Mouse (Mus musculus) brown adipose tissue, adult 24 weeks (tissue): ENCODE data around the gene Morf4l1. TPM values are rescaled to one million over a fixed set of nuclear protein-coding genes. Genes with fewer than 3 reads are reported as not detected.
A peak's percentile ranks its signal among the peaks of the same experiment; 100 is the strongest.
"Not testable (repeated sequence)": the region's sequence is repeated elsewhere in the genome, so short reads cannot be mapped to it uniquely, and the experiment has no call there.

Experiments
- H3K27ac ChIP-seq: fragments of 200-500 bp; replicated peaks from 2 replicates; pipeline ENCODE4 v1.5.1; 2012; ENCODE audit warnings: low read depth, mild to moderate bottlenecking, low read length
- H3K4me1 ChIP-seq: fragments of 200-500 bp; 2 replicates; pipeline ENCODE4 v1.6.1; 2012; ENCODE audit warnings: low read length, mixed read lengths; ENCODE audit not compliant: control insufficient read depth, insufficient read depth, insufficient read length
- H3K4me3 ChIP-seq: fragments of 200-500 bp; 2 replicates; pipeline ENCODE4 v1.5.1; 2012; ENCODE audit warnings: low read depth, mild to moderate bottlenecking, low read length, moderate library complexity; ENCODE audit not compliant: insufficient read depth
- polyA plus RNA-seq: library from polyadenylated mRNA; stranded (reverse); fragments of >200 nt; gene quantifications from 2 replicates; pipeline ENCODE4 v1.2.4, GENCODE M21; 2012; ENCODE audit not compliant: missing spikeins, insufficient read depth, insufficient read length

Morf4l1 gene
- polyA plus RNA-seq, 1 experiment = 410 TPM

DNA sequence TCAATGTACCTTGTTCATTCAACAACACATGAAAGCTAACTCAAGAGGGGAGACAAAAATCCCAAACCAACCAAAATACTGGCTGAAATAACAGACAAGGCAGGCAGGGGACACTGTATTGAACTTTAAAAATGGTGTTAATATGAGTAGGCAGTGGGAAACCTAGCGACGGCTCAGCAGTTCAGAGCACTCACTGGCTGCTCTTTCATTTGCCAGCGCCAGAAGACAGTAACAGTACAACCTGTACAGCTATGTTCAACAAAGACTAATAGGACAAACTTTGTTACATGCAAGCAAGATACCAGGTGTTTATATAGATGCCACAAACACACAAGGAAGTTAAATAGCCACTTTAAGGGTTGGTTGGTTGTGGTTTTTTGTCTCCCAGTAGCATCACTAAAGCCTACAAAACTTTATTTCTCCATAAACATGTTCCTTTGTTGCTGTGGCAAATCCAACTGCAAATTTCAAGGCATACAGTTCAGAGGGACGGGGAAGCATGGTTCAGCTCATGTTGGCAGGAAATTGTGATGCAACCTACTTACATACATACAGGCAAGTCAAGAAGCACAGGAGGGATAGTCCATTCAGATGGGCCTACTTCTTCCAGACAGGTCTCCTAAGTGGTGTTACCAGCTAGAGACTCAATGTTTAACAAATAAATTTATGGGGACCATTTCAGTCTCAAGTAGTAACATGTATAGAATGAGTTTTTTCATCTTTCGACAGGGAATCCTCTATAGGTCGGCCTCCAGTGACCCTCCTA lies 25.1 kb downstream of the Morf4l1 start:
- H3K4me3 ChIP-seq = no peak overlapping the region
- H3K4me1 ChIP-seq = no peaks in the 10 kb centered on the region
- no peak overlapping the region for H3K27ac ChIP-seq

DNA sequence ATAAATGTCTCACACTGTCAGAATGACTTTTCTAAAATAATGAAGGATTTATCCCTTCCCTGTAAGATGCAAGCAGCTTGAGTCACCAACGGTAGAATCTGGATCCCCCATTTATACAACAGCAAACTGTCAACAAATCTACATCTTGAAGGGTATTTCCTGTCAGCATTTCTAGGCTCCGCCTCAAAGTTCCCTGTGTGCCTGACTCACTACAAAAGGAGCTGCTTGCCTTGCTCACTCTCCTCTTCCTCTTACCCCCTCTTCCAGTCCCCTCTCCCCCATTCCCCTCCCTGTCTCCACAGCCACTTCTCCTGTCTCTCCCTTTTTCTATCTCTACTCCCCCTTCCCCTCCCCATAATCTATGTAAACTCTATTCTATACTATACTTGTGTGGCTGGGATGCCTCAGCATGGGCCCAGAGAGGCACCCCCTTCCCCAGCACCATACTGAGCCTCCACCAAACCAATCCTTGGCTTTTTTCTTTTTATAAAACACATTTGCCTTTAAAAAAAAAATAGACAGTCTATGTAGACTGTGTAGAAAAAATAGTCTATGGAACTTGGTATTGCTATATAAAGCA lies 26.6 kb downstream of the Morf4l1 start:
- H3K27ac ChIP-seq = no peak overlapping the region
- no peak overlapping the region for H3K4me3 ChIP-seq
- H3K4me1 ChIP-seq = no peaks in the 10 kb centered on the region

DNA sequence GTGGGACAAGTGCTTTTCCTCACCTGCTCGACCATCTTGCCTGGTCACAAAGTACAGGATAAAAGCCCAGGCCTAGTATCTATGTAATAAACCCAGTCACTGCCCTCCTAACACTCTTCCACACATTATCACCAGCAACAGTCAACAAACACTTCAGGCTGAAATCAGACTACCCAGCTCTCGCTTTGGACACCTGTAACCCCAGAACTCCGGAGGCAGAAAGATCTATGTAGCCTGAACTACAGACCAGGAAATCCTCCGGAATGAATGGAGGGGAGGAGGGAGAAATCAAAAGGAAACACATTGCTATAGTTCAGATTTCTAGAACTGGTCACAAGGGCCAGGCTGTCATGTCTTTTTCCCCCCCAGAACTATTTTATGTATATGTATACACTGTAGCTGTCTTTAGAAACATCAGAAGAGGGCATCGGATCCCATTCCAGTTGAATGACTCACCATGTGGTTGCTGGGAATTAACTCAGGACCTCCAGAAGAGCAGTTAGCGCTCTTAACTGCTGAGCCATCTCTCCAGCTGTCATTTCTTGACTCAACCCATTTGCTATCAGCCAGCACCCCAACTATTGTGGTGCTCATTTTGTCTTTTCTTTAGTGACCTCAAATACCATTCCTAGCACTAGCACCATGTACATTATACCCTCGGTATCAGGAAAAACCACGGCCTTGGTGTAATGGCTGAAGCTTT lies 29.7 kb downstream of the Morf4l1 start:
- H3K4me1 ChIP-seq = no peaks in the 10 kb centered on the region
- H3K27ac ChIP-seq = no peak overlapping the region
- H3K4me3 ChIP-seq = no peak overlapping the region

DNA sequence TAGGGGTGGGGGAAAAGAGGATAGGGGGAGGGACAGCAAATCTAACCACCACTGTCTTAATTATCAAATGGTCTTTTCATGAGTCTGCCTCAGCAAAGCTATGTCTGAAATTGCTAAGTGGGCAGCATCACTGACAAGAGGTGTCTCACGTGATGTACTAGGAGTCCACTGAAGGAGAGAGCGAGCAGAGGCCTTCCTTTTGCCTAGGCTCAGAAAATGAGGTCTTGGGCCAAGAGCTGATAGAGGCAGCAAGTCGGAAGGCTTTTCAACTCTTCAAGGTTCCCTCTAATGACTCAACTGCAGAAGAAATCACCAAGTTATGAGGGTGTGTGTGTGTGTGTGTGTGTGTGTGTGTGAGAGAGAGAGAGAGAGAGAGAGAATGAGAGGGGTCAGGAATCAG lies 30.4 kb downstream of the Morf4l1 start:
- Histone ChIP-seq H3K4me1 (no peaks in the 10 kb centered on the region), H3K27ac (no peak overlapping the region), H3K4me3 (no peak overlapping the region)

DNA sequence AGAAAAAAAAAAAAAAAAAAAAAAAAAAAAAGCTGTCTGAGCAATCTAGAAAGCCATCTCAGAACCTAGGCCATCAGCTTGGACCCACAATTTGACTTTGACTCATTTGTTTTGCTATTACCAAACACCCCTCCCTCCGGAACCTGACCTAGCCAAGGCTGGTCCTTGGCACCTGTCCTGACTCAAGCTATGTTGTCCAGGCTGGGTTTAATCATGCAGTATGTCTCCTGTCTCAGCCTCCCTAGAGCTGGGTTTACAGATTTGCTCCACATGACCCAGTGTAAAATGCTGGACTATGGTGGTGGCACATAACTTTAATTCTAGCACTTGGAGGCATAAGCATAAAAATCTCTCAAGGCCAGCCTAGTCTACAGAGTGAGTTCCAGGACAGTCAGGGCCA lies 31.6 kb downstream of the Morf4l1 start:
- Histone ChIP-seq H3K27ac (no peak overlapping the region), H3K4me1 (no peaks in the 10 kb centered on the region), H3K4me3 (no peak overlapping the region)

DNA sequence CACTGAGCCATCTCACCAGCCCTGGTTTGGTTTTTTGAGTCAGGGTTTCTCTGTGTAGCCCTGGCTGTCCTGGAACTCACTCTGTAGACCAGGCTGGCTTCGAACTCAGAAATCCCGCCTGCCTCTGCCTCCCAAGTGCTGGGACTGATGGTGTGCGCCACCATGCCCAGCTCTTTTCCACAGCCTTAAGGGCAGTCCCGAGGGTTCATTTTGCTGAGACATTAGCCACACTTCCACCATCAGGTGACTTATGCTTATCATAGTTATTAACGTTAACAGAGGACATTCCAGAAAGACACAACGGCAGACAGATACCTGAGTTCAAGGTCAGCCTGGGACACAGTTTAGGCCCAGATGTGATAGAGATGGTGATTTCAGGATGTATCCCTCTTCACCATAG lies 32.6 kb downstream of the Morf4l1 start:
- not testable (repeated sequence) for H3K4me3 ChIP-seq, H3K27ac ChIP-seq, H3K4me1 ChIP-seq

DNA sequence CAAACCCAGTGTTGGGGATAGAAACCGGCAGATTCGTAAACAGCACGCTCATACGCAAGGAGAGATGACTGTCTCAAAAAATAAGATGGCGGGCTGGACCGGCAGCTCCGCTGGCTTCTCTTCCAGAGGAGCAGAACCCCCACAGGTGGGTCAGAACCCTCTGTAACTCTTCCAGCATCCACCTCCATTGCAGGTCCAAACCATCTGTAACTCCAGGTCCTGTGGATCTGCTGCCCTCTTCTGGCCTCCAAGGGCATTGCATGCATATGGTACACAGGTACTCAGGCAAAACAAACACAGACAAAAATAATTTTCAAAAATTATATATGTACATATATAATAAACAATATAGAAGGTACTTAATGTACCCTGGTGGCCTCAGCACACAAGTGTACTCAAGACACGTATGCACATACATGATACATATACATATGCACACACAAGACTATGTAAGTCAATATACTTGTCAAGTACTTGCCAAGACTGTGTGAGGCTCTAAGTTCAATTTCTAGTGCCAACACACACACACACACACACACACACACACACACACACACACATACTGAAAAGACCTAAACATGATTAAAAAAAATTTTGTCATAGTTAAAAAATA lies 37.6 kb downstream of the Morf4l1 start:
- no peak overlapping the region for H3K27ac ChIP-seq
- no peak overlapping the region for H3K4me3 ChIP-seq
- no peaks in the 10 kb centered on the region for H3K4me1 ChIP-seq

DNA sequence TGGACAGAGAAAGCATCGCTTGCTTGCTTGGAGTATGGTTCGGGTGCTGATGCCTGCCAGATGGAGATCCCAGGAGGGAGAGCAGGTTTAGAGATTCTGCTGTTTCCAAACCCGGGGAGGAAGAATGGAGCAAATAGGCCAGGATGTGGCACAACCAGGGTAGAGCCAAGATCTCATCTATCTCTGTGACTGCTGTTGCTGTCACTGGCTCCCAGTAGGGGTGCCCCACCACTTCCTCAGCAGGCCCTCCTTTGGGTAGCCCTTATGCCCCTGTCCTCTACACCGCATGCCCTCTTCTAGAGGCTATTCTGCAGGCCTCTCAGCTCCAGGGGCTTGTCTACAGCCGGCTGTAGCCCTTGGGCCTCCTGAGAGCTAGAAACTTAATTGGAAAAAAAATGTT lies 38.4 kb downstream of the Morf4l1 start:
- H3K4me1 ChIP-seq = no peaks in the 10 kb centered on the region
- H3K27ac ChIP-seq = no peak overlapping the region
- no peak overlapping the region for H3K4me3 ChIP-seq

DNA sequence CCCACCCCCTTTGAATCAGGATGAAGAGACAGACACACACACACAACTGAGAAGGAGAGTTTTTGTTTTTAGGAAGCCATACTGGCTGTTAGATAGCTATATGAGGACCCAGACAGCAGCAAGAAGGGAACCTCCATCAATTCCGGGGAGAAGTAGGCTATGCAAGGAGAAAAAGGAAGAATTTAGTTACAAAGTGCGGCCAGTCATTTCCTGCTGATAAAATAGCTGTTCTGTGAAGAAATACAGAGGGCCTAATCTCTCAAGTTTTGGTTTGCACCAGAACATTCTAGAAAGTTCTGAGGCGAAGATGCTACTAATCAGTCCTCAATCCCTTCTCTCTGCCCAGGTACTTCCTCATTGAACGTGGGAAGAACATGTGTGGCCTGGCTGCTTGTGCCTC lies 39.2 kb downstream of the Morf4l1 start:
- no peak overlapping the region for H3K4me3 ChIP-seq
- no peak overlapping the region for H3K27ac ChIP-seq
- H3K4me1 ChIP-seq = no peaks in the 10 kb centered on the region

DNA sequence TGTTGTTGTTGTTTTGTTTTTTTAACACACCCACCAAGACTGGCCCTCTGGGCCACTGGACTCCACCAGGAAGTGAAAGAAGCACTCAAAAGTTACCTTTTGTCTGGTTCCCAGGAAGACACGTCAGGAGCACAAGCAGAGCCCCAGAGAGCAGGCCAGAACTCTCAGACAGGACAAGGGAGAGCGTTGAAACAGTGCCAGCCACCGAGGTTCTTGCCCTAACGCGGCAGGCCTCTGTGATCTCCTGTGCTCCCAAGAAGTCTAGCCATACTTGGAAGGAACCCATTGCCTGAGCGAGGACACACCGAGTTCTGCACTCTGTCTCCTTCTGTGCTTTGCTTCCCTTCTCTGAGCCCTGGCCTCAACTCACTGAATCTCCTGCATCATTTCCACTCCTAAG lies 44.4 kb downstream of the Morf4l1 start:
- H3K4me1 ChIP-seq = no peaks in the 10 kb centered on the region
- H3K27ac ChIP-seq = no peak overlapping the region
- no peak overlapping the region for H3K4me3 ChIP-seq

DNA sequence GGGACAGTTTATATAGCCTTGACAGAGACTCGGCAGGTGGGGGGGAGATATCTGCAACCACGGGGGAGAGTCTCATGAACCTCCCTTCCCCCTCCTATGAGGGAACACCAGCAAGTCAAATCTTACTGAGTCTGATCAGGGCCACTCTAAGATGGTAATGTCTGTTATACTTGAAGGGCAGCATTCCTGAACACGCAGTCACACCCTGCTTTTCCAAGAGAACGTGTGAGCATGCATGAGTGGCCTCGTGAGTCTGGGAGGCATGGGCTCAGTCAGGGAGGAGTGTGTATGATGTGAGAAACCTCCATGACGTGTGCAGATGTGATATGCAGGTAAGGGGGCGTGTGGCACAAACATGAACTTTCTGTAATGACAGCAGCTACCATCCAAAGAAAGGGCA lies 45.1 kb downstream of the Morf4l1 start:
- Histone ChIP-seq H3K4me3 (no peak overlapping the region), H3K4me1 (no peaks in the 10 kb centered on the region), H3K27ac (no peak overlapping the region)

DNA sequence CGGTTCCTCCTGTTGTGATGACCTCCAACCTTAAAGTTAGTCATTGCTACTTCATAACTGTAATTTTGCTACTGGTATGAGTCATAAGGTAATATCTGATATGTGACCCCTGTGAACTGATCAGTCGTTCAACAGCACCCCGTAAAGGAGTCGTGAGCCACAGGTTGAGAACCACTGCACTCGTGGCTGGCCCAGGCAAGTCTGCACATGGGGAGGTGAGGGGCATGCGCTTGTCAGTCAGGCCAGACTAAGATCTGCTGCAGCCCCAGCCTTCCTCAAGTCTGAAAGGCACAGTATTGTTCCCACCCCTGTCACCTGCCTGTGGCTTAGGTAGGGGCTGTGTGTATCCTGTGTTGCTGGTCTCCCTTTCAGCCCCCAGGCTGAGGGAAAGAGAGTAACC lies 45.8 kb downstream of the Morf4l1 start:
- H3K27ac ChIP-seq = no peak overlapping the region
- no peaks in the 10 kb centered on the region for H3K4me1 ChIP-seq
- no peak overlapping the region for H3K4me3 ChIP-seq

DNA sequence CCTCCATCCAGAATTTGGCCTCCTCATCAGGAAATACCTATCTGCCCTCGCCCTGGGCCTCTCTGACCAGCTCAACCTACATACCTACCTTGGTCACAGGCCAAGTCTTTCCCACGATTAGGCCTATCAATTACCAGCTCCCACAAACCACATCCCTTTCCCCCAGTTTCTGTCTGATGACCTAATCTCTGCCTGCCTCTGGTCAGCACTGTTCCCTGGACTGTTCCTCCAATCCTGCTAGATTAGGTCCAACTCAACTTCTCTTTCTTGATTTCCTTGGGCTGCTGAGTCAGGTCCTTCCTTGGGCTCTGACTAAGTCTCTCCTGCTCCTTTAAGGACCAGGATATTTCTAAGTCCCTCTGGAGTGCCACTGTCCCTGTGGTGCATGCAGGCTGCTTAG lies 47.2 kb downstream of the Morf4l1 start:
- Histone ChIP-seq H3K4me3 (no peak overlapping the region), H3K27ac (no peak overlapping the region), H3K4me1 (no peaks in the 10 kb centered on the region)

DNA sequence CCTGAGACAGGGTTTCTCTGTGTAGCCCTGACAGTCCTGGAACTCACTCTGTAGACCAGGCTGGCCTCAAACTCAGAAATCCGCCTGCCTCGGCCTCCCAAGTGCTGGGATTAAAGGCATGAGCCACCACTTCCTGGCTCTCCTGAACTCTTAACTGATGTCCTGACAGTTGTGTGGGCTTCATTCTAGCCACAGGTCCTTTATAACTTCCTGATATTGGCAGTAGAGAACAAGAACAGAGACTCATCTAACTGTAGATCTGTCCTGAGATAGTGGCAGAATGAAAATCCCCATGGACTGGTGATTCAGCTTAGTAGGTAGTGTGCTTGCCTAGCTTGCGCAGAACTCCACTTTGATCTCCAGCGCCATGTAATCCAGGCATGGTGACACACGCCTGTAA lies 53.6 kb downstream of the Morf4l1 start:
- not testable (repeated sequence) for H3K4me1 ChIP-seq, H3K4me3 ChIP-seq
- peak overlapping the region; percentile 43; the same call in 1 of the 2 replicates for H3K27ac ChIP-seq

DNA sequence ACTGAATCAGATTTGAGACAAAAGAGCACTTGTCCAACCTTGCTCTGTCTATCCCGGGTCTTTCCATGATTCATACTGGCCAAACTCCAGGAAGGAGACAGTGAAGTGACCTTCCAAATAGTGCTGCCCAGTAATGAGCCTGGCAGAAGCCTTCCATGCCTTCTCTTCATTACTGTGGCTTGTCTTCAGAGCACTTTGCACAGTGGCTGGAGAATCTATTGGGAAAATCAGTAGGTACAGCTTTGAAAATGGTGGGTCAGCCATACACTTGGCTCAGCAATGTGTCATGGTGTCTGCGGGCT lies 54.0 kb downstream of the Morf4l1 start:
- Histone ChIP-seq H3K4me3 (no peak overlapping the region), H3K4me1 (no peaks in the 10 kb centered on the region), H3K27ac (peak overlapping the region; percentile 43)
